ENCODE assay signal across 13 mouse cellular contexts in the genomic region with DNA sequence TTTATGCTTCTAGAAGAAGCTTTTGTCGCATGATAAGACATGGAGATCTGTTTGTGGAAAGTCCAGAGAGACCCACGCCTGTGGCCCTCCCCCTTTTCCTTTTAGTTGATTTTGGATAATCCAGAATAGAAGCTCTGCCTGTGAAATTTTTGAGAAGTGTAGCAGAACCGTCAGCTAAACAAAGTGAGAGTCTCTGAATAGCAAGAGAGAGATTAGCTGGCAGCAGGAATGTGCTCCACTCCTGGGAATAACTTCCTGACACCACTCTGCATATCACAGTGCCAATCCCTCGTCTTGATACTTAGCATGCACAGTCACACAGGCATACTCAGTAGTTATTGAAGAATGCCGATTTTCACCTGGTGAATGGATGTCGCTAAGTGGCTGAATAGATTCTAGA.
DNase-seq lines count a peak whose midpoint lies in the region; ATAC-seq lines count a peak whose summit lies in the region.
"Had no signal": no experiment of that assay in that cellular context is flagged by ENCODE, and none has a peak within 500 bp of the region (broad histone marks: within the 10 kb centered on the region; RNA-seq: fewer than 3 reads in every experiment).

No protein-coding gene starts in this region.

- H3K9ac ChIP-seq in hindbrain, embryonic 14.5 days, result no peak overlapping the region
- H3K9ac ChIP-seq in hindbrain, embryonic 13.5 days, result no peak overlapping the region
- H3K9ac ChIP-seq in heart, embryonic 16.5 days (ENCODE audit: low read length), result peak overlapping the region; percentile 32; the same call in 1 of the 2 replicates
- H3K9ac ChIP-seq in midbrain, embryonic 11.5 days (ENCODE audit: low read length), result no peak overlapping the region
- H3K9ac ChIP-seq: limb, embryonic 15.5 days had no signal

- intact Hi-C loops in gastrocnemius, postnatal 14 days (cut with DNase I; ENCODE audit: low total_unique reads), result no loop called here

- ATAC-seq in hindbrain, embryonic 14.5 days (ENCODE audit: low FRiP score), result no peak
- ATAC-seq in hindbrain, embryonic 13.5 days (ENCODE audit: low FRiP score), result no peak
- ATAC-seq in heart, embryonic 16.5 days (replicated peaks; ENCODE audit: extremely low read depth, insufficient read depth, low FRiP score), result peak; percentile 79
- ATAC-seq in midbrain, embryonic 11.5 days (ENCODE audit: low FRiP score), result peak; percentile 75

- H3K4me2 ChIP-seq in hindbrain, embryonic 14.5 days (replicated peaks), result no peak overlapping the region
- H3K4me2 ChIP-seq in hindbrain, embryonic 13.5 days, result no peak overlapping the region
- H3K4me2 ChIP-seq in heart, embryonic 16.5 days (ENCODE audit: low read depth, low read length), result peak overlapping the region; percentile 42
- no peak overlapping the region for H3K4me2 ChIP-seq in midbrain, embryonic 11.5 days
- H3K4me2 ChIP-seq: limb, embryonic 15.5 days had no signal

- H3K4me3 ChIP-seq in hindbrain, embryonic 14.5 days (replicated peaks; ENCODE audit: low read length), result no peak overlapping the region
- H3K4me3 ChIP-seq in hindbrain, embryonic 13.5 days, result no peak overlapping the region
- H3K4me3 ChIP-seq in forebrain, embryonic 10.5 days, result no peak overlapping the region
- H3K4me3 ChIP-seq in heart, embryonic 16.5 days (ENCODE audit: low read length), result peak overlapping the region; percentile 3; the same call in 1 of the 2 replicates
- no peak overlapping the region for H3K4me3 ChIP-seq in midbrain, embryonic 11.5 days (ENCODE audit: low read depth, low read length)
- H3K4me3 ChIP-seq: limb, embryonic 15.5 days; myocyte had no signal

- H3K36me3 ChIP-seq in hindbrain, embryonic 14.5 days (replicated peaks; ENCODE audit: control insufficient read depth, insufficient read depth), result no peaks in the 10 kb centered on the region
- H3K36me3 ChIP-seq in hindbrain, embryonic 13.5 days, result no peaks in the 10 kb centered on the region
- no peaks in the 10 kb centered on the region for H3K36me3 ChIP-seq in forebrain, embryonic 10.5 days (replicated peaks)
- no peaks in the 10 kb centered on the region for H3K36me3 ChIP-seq in heart, embryonic 16.5 days (ENCODE audit: control insufficient read depth, insufficient read depth)
- H3K36me3 ChIP-seq in midbrain, embryonic 11.5 days (ENCODE audit: control insufficient read depth, insufficient read depth, low read length), result no peaks in the 10 kb centered on the region
- H3K36me3 ChIP-seq: limb, embryonic 15.5 days had no signal

- DNase-seq in hindbrain, embryonic 14.5 days (ENCODE audit: low spot score), result peak; percentile 52
- DNase-seq in forebrain, embryonic 10.5 days (ENCODE audit: extremely low spot score, low spot score), result no peak
- DNase-seq in midbrain, embryonic 11.5 days (ENCODE audit: low spot score, missing footprints), result no peak
- no peak for DNase-seq in retina, embryonic 14.5 days (ENCODE audit: low spot score)
- DNase-seq in gastrocnemius, postnatal 14 days, result no peak
- DNase-seq in urinary bladder, postnatal 10 days (ENCODE audit: low spot score), result no peak
- DNase-seq: cerebellum, adult 11 months; thymus, adult 18-20 months had no signal

- no peak overlapping the region for H3K27ac ChIP-seq in hindbrain, embryonic 14.5 days
- H3K27ac ChIP-seq in hindbrain, embryonic 13.5 days, result no peak overlapping the region; the same call in 1 of the 2 replicates
- H3K27ac ChIP-seq in forebrain, embryonic 10.5 days, result peak overlapping the region; percentile 66
- H3K27ac ChIP-seq in heart, embryonic 16.5 days (ENCODE audit: low read length), result peak overlapping the region; percentile 92
- H3K27ac ChIP-seq in midbrain, embryonic 11.5 days (ENCODE audit: low read depth, low read length), result no peak overlapping the region
- H3K27ac ChIP-seq: limb, embryonic 15.5 days had no signal

- no peaks in the 10 kb centered on the region for H3K27me3 ChIP-seq in hindbrain, embryonic 14.5 days (ENCODE audit: control insufficient read depth, insufficient read depth, low read length)
- no peaks in the 10 kb centered on the region for H3K27me3 ChIP-seq in hindbrain, embryonic 13.5 days
- no peaks in the 10 kb centered on the region for H3K27me3 ChIP-seq in forebrain, embryonic 10.5 days (ENCODE audit: poor library complexity, severe bottlenecking)
- H3K27me3 ChIP-seq in heart, embryonic 16.5 days (ENCODE audit: control insufficient read depth, insufficient read depth, low read length), result no peaks in the 10 kb centered on the region
- no peaks in the 10 kb centered on the region for H3K27me3 ChIP-seq in midbrain, embryonic 11.5 days (ENCODE audit: control insufficient read depth, insufficient read depth, low read length)
- H3K27me3 ChIP-seq: CH12.LX; limb, embryonic 15.5 days had no signal

- 42% methylated on average over 6 of the region's 6 CpGs for WGBS in hindbrain, embryonic 14.5 days
- WGBS in hindbrain, embryonic 13.5 days, result 46% methylated on average over 6 of the region's 6 CpGs
- whole genome bisulfite sequencing in forebrain, embryonic 10.5 days, result 55% methylated on average over 6 of the region's 6 CpGs
- WGBS in heart, embryonic 16.5 days, result 13% methylated on average over 6 of the region's 6 CpGs
- WGBS in midbrain, embryonic 11.5 days, result 35% methylated on average over 6 of the region's 6 CpGs

- H3K4me1 ChIP-seq in hindbrain, embryonic 14.5 days (replicated peaks; ENCODE audit: control insufficient read depth, insufficient read depth, low read length), result peaks cover 8% of the 10 kb centered on the region; the same call in 1 of the 2 replicates
- peaks cover 10% of the 10 kb centered on the region for H3K4me1 ChIP-seq in hindbrain, embryonic 13.5 days (replicated peaks)
- H3K4me1 ChIP-seq in forebrain, embryonic 10.5 days, result peaks cover 19% of the 10 kb centered on the region
- H3K4me1 ChIP-seq in heart, embryonic 16.5 days (ENCODE audit: control insufficient read depth, insufficient read depth, low read length), result peaks cover 26% of the 10 kb centered on the region
- peaks cover 7% of the 10 kb centered on the region for H3K4me1 ChIP-seq in midbrain, embryonic 11.5 days (ENCODE audit: control insufficient read depth, insufficient read depth, low read length)

- H3K9me3 ChIP-seq in hindbrain, embryonic 14.5 days (ENCODE audit: control insufficient read depth, low read length), result no peaks in the 10 kb centered on the region
- H3K9me3 ChIP-seq in hindbrain, embryonic 13.5 days, result no peaks in the 10 kb centered on the region
- H3K9me3 ChIP-seq in forebrain, embryonic 10.5 days, result no peaks in the 10 kb centered on the region
- H3K9me3 ChIP-seq in heart, embryonic 16.5 days (replicated peaks; ENCODE audit: control insufficient read depth, low read length), result no peaks in the 10 kb centered on the region
- no peaks in the 10 kb centered on the region for H3K9me3 ChIP-seq in midbrain, embryonic 11.5 days (ENCODE audit: control insufficient read depth, low read length)
- H3K9me3 ChIP-seq: limb, embryonic 15.5 days had no signal

Comparison
In these comparisons a context has a peak if more than half of its experiments do, and no peak if none do; other contexts are left out.
1. ATAC-seq: peak in heart, embryonic 16.5 days (single experiment) and midbrain, embryonic 11.5 days (single experiment); none in hindbrain, embryonic 14.5 days (single experiment) and hindbrain, embryonic 13.5 days (single experiment).
2. H3K27ac ChIP-seq: peak in forebrain, embryonic 10.5 days (single experiment) and heart, embryonic 16.5 days (single experiment); none in hindbrain, embryonic 14.5 days (single experiment), hindbrain, embryonic 13.5 days (single experiment) and midbrain, embryonic 11.5 days (single experiment).